Mouse (Mus musculus): ENCODE measurements around the gene Srgn. TPM values are rescaled to one million over a fixed set of nuclear protein-coding genes. Genes with fewer than 3 reads are reported as not detected.

Gene Srgn
- polyA plus RNA-seq, 1 experiment, result 0.87 TPM

DNA sequence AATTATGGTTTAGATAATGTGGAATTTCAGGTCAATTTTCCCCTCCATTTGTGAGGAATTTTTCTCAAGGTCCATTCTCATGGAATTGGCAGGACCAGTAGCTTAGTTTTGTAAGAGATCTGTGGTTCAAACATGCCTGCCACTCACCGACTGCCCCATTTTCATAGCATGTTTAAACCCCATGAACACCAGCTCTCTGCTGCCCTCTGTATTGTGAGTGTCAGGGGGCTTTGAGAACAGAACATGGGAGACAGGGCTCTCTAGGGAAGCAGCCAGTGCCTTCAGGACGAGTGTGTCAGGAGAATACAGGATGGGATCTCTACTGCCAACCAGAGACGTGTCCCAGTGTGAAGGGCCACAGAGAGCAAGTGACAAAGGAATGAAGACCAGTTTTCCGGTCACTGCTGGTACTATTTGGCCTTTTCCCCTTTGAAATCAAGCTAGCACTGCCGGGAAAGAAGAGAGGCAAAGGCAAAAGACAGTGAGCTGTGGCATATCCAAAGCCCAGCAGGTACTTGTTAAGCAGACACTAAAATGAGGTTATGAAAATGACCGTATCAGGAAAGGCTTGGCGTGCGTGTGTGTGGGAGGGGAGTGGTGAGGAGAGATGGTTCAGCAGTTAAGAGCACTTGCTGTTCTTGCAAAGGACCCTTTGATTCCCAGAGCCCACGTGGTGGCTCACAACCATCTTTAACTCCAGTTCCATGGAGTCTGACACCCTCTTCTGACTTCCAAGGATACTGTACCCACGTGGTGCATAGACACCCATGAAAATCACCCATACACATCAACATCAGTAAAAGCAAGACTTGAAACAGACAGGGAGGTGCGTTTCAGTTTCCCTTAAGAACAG lies 28.7 kb upstream of the Srgn start:
- TF ChIP-seq EP300 (IDR thresholded peaks at IDR 0.05; ENCODE audit: insufficient read depth, low read depth, low read length) (no peak), POLR2A (IDR thresholded peaks at IDR 0.05; ENCODE audit: insufficient read depth, low read length) (no peak), CTCF (IDR thresholded peaks at IDR 0.05; ENCODE audit: low read depth, low read length) (no peak)
- Histone ChIP-seq H3K9ac (ENCODE audit: low read depth, poor library complexity, severe bottlenecking) (no peak overlapping the region), H3K4me1 (ENCODE audit: control insufficient read depth, insufficient read depth, low read length) (no peaks in the 10 kb centered on the region), H3K27ac (ENCODE audit: insufficient read depth, low read length) (no peak overlapping the region), H3K4me3 (ENCODE audit: low read depth, low read length) (no peak overlapping the region), H3K27me3 (ENCODE audit: control insufficient read depth, insufficient read depth, low read length, poor library complexity, severe bottlenecking) (no peaks in the 10 kb centered on the region), H3K9me3 (replicated peaks; ENCODE audit: control insufficient read depth, insufficient read depth, low read length, poor library complexity, severe bottlenecking) (no peaks in the 10 kb centered on the region), H3K36me3 (ENCODE audit: control insufficient read depth, insufficient read depth, low read length, poor library complexity, severe bottlenecking) (no peaks in the 10 kb centered on the region)

DNA sequence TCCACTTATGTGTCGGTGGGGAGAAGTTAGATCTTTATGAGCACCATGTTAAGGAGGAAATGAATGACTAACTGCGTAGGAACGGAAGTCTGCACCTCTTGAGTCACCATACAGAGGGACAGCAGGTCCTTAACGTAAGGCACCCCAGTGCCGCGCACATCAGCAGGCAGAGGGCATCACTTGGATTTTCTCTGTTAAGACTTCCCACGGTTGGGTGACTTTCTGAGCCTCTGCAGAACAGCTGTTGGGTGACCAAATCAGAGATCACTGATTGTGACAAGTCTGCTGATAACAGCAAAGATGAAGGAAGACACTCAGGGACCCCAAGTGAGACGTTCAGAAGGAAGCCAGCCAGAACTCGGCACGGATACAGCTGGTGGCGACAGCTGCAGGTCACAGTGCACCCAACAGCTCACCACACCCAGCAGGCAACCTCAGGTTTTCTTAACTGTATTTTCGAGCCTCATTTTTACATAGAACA lies 26.4 kb upstream of the Srgn start:
- Histone ChIP-seq H3K4me1 (ENCODE audit: control insufficient read depth, insufficient read depth, low read length) (no peaks in the 10 kb centered on the region), H3K36me3 (ENCODE audit: control insufficient read depth, insufficient read depth, low read length, poor library complexity, severe bottlenecking) (no peaks in the 10 kb centered on the region), H3K4me3 (ENCODE audit: low read depth, low read length) (no peak overlapping the region), H3K9ac (ENCODE audit: low read depth, poor library complexity, severe bottlenecking) (no peak overlapping the region), H3K27ac (ENCODE audit: insufficient read depth, low read length) (no peak overlapping the region), H3K27me3 (ENCODE audit: control insufficient read depth, insufficient read depth, low read length, poor library complexity, severe bottlenecking) (no peaks in the 10 kb centered on the region), H3K9me3 (replicated peaks; ENCODE audit: control insufficient read depth, insufficient read depth, low read length, poor library complexity, severe bottlenecking) (no peaks in the 10 kb centered on the region)
- TF ChIP-seq POLR2A (IDR thresholded peaks at IDR 0.05; ENCODE audit: insufficient read depth, low read length), result no peak
- TF ChIP-seq CTCF (IDR thresholded peaks at IDR 0.05; ENCODE audit: low read depth, low read length), result no peak
- no peak for TF ChIP-seq EP300 (IDR thresholded peaks at IDR 0.05; ENCODE audit: insufficient read depth, low read depth, low read length)

DNA sequence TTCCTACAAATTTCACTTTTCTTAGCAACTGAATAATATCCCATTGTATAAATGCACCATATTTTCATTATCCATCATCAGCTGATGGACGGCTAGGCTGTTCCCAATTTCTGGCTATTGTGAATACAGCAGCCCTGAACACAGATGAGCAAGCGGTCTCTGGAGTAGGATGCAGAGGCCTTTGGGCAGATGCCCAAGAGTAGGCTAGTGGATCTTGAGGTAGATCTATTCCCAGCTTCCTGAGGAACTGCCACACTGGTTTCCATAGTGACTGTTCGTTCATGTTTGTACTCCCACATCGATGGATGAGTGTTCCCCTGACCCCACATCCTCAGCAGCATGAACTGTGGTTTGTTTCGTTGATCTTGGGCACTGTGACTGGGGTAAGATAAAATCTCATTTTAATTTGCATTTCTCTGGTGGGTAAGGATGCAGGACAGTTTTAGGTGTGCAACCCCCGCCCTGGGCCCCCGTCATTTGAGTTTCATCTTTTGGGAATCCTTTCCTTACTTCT lies 23.6 kb upstream of the Srgn start:
- Histone ChIP-seq H3K4me1 (ENCODE audit: control insufficient read depth, insufficient read depth, low read length) (no peaks in the 10 kb centered on the region), H3K27ac (ENCODE audit: insufficient read depth, low read length) (no peak overlapping the region), H3K9me3 (replicated peaks; ENCODE audit: control insufficient read depth, insufficient read depth, low read length, poor library complexity, severe bottlenecking) (no peaks in the 10 kb centered on the region), H3K27me3 (ENCODE audit: control insufficient read depth, insufficient read depth, low read length, poor library complexity, severe bottlenecking) (no peaks in the 10 kb centered on the region), H3K4me3 (ENCODE audit: low read depth, low read length) (no peak overlapping the region), H3K36me3 (ENCODE audit: control insufficient read depth, insufficient read depth, low read length, poor library complexity, severe bottlenecking) (no peaks in the 10 kb centered on the region), H3K9ac (ENCODE audit: low read depth, poor library complexity, severe bottlenecking) (no peak overlapping the region)
- TF ChIP-seq POLR2A (IDR thresholded peaks at IDR 0.05; ENCODE audit: insufficient read depth, low read length) (no peak), EP300 (IDR thresholded peaks at IDR 0.05; ENCODE audit: insufficient read depth, low read depth, low read length) (no peak), CTCF (IDR thresholded peaks at IDR 0.05; ENCODE audit: low read depth, low read length) (no peak)

DNA sequence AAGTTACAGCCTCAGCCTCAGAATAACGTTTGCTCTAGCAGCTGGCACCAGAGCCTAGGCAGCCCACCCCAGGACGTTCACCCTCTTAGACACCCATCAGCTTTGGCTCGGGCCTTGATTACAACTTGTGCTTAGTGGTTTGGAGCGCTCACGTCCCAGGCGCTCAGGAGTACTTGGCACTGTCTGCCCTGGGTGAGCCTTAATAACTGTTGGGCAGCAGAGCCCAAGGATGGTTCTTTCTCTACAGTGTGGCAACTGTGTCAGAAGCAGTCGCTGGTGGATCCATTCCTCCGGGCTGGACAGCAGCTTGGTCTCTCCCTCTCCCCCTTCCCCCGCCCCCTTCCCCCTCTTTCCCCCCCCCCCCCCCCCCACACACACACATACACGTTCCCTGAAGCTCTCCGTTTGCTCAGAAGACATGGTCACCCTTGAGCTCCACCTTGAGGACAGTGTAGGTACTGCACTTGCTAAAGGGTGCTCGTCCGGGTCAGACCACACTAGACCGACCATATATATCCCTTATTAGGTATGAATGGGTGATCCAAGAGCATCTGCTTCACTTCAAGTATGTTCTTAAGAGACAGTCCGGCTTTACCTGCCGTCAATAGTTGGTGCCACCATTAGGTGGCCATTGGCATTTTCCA lies 22.4 kb upstream of the Srgn start:
- no peak overlapping the region for H3K4me3 ChIP-seq (ENCODE audit: low read depth, low read length)
- no peak overlapping the region for H3K9ac ChIP-seq (ENCODE audit: low read depth, poor library complexity, severe bottlenecking)
- TF ChIP-seq POLR2A (IDR thresholded peaks at IDR 0.05; ENCODE audit: insufficient read depth, low read length), result no peak
- peak; percentile 68 for TF ChIP-seq CTCF (IDR thresholded peaks at IDR 0.05; ENCODE audit: low read depth, low read length)
- TF ChIP-seq EP300 (IDR thresholded peaks at IDR 0.05; ENCODE audit: insufficient read depth, low read depth, low read length), result no peak
- no peaks in the 10 kb centered on the region for H3K4me1 ChIP-seq (ENCODE audit: control insufficient read depth, insufficient read depth, low read length)
- H3K36me3 ChIP-seq (ENCODE audit: control insufficient read depth, insufficient read depth, low read length, poor library complexity, severe bottlenecking), result no peaks in the 10 kb centered on the region
- H3K27ac ChIP-seq (ENCODE audit: insufficient read depth, low read length), result no peak overlapping the region
- no peaks in the 10 kb centered on the region for H3K9me3 ChIP-seq (replicated peaks; ENCODE audit: control insufficient read depth, insufficient read depth, low read length, poor library complexity, severe bottlenecking)
- no peaks in the 10 kb centered on the region for H3K27me3 ChIP-seq (ENCODE audit: control insufficient read depth, insufficient read depth, low read length, poor library complexity, severe bottlenecking)

DNA sequence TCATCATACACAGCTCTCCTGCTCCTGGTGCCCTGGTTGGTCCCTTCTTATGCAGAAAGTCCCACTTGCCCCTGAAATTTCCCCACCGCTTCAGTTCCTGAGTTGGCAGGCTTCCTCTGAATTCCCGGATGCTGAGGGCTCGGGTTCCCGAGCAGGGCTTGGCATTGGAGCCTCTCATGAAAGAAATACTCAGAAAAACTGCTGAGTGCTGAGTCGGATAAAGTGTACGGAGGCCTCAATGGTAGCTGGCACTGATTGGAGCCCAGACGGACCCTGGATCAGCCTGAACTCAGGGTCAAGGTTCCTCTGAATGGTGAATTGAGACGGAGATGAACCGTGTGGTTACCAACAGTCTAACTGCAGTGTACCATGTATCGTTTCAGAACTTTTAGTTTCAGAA lies 19.2 kb upstream of the Srgn start:
- Histone ChIP-seq H3K4me3 (ENCODE audit: low read depth, low read length) (no peak overlapping the region), H3K9me3 (replicated peaks; ENCODE audit: control insufficient read depth, insufficient read depth, low read length, poor library complexity, severe bottlenecking) (no peaks in the 10 kb centered on the region), H3K27ac (ENCODE audit: insufficient read depth, low read length) (no peak overlapping the region), H3K4me1 (ENCODE audit: control insufficient read depth, insufficient read depth, low read length) (no peaks in the 10 kb centered on the region), H3K36me3 (ENCODE audit: control insufficient read depth, insufficient read depth, low read length, poor library complexity, severe bottlenecking) (no peaks in the 10 kb centered on the region), H3K9ac (ENCODE audit: low read depth, poor library complexity, severe bottlenecking) (no peak overlapping the region), H3K27me3 (ENCODE audit: control insufficient read depth, insufficient read depth, low read length, poor library complexity, severe bottlenecking) (no peaks in the 10 kb centered on the region)
- TF ChIP-seq EP300 (IDR thresholded peaks at IDR 0.05; ENCODE audit: insufficient read depth, low read depth, low read length) (no peak), POLR2A (IDR thresholded peaks at IDR 0.05; ENCODE audit: insufficient read depth, low read length) (no peak), CTCF (IDR thresholded peaks at IDR 0.05; ENCODE audit: low read depth, low read length) (no peak)

DNA sequence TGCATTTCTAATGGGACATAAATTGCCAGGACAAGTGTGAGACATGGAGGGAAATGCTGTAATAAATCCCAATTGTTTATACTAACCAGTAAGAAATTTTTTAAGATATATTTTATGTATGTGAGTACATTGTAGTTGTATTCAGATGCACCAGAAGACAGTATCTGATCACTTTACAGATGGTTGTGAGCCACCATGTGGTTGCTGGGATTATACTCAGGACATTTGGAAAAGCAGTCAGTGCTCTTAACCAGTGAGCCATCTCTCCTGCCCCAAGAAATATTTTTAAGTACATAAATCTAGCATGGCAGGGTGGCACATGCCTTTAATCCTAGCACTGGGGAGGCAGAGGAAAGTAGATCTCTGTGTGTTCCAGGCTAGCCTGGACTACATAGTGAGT lies 18.5 kb upstream of the Srgn start:
- no peak overlapping the region for H3K9ac ChIP-seq (ENCODE audit: low read depth, poor library complexity, severe bottlenecking)
- no peak overlapping the region for H3K4me3 ChIP-seq (ENCODE audit: low read depth, low read length)
- H3K9me3 ChIP-seq (replicated peaks; ENCODE audit: control insufficient read depth, insufficient read depth, low read length, poor library complexity, severe bottlenecking), result no peaks in the 10 kb centered on the region
- TF ChIP-seq CTCF (IDR thresholded peaks at IDR 0.05; ENCODE audit: low read depth, low read length) (no peak), POLR2A (IDR thresholded peaks at IDR 0.05; ENCODE audit: insufficient read depth, low read length) (no peak), EP300 (IDR thresholded peaks at IDR 0.05; ENCODE audit: insufficient read depth, low read depth, low read length) (no peak)
- no peaks in the 10 kb centered on the region for H3K27me3 ChIP-seq (ENCODE audit: control insufficient read depth, insufficient read depth, low read length, poor library complexity, severe bottlenecking)
- H3K27ac ChIP-seq (ENCODE audit: insufficient read depth, low read length), result no peak overlapping the region
- no peaks in the 10 kb centered on the region for H3K36me3 ChIP-seq (ENCODE audit: control insufficient read depth, insufficient read depth, low read length, poor library complexity, severe bottlenecking)
- no peaks in the 10 kb centered on the region for H3K4me1 ChIP-seq (ENCODE audit: control insufficient read depth, insufficient read depth, low read length)
